Mouse (Mus musculus): ENCODE results near the gene Trip4. TPM values are rescaled to one million over a fixed set of nuclear protein-coding genes. Genes with fewer than 3 reads are reported as not detected.

Trip4 gene
- total RNA-seq (2021): 10 to 100 TPM; 28.3 to 34.7 TPM
- long read RNA-seq, experiment 1, transcript Trip4-201 (13 exons, 1,999 nt): major isoform, 20 of 30 reads
- long read RNA-seq, experiment 1, partial matches to known transcripts: 2 of 30 reads
- long read RNA-seq, experiment 1, other reads (novel, unspliced or antisense): 4 of 30 reads
- long read RNA-seq, experiment 2, transcript Trip4-201 (13 exons, 1,999 nt): major isoform, 42 of 64 reads
- long read RNA-seq, experiment 2, transcript Trip4-203 (12 exons, 3,915 nt): minor isoform, 9 of 64 reads
- long read RNA-seq, experiment 2, partial matches to known transcripts: 5 of 64 reads
- long read RNA-seq, experiment 2, other reads (novel, unspliced or antisense): 8 of 64 reads

GRCm38 (mm10) chr9:65908394-65909300 is at the start of gene Trip4, which contains the start of gene Csnk1g1:
Gene Trip4 (minus strand): TSS chr9:65908794.
Gene Csnk1g1 (plus strand): TSS chr9:65908924.
- peak; percentile 78 to 84 for DNase-seq (ENCODE audit: low spot score in 2 of 2)

- no peak for DNase-seq (ENCODE audit: low spot score in 2 of 2)
Observed at GRCm38 (mm10) chr9:65951082-65951587, 42.5 kb upstream of the Trip4 start.

GRCm38 (mm10) chr9:65937566-65937965 is 29.0 kb upstream of the Trip4 start:
- no peak for DNase-seq (ENCODE audit: low spot score in 2 of 2)

DNA sequence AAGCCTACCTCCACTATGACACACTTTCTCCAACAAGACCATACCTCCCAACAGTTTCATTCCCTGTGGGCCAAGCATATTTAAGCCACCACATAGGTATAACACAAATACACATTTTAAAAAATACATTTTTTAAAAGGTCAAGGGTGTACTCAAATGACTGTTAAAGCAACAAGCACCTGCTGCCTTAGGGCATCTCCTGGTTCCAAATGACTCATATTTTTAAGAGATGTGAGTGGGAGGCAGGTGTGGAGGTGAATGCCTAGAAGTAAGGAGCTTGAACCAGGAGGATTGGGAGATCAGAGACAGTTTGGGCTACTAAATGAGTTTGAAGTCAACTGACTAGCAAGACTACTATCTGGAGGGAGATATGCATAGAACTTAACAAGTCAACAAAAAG is 21.2 kb upstream of the Trip4 start:
- no peak for DNase-seq (ENCODE audit: low spot score in 2 of 2)

- DNase-seq (ENCODE audit: low spot score in 2 of 2): no peak
Observed at GRCm38 (mm10) chr9:65928456-65928855, 19.9 kb upstream of the Trip4 start.

DNA sequence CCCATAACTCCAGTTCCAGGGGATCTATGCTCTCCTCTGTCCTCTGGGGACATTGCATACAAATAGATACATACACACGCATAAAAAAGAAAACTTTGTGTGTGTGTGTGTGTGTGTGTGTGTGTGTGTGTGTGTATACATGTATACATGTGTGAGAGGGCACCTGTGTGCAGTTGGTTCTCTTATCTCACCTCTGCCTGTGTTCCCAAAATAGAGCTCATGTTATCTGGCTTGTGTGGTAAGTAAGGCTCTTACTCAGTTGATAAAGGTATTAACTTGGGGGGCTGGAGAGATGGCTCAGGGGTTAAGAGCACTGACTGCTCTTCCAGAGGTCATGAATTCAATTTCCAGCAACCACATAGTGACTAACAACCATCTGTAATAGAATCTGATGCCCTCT is 8.4 kb upstream of the Trip4 start:
- no peak for DNase-seq (ENCODE audit: low spot score in 2 of 2)

GRCm38 (mm10) chr9:65913976-65914375 is 5.4 kb upstream of the Trip4 start:
- no peak for DNase-seq (ENCODE audit: low spot score in 2 of 2)

- no peak for DNase-seq (ENCODE audit: low spot score in 2 of 2)
Observed at GRCm38 (mm10) chr9:65909837-65910236, 1.2 kb upstream of the Trip4 start.

- peak; percentile 61 to 68 for DNase-seq (ENCODE audit: low spot score in 2 of 2)
Observed at GRCm38 (mm10) chr9:65909301-65909801, 757 bp upstream of the Trip4 start.

DNA sequence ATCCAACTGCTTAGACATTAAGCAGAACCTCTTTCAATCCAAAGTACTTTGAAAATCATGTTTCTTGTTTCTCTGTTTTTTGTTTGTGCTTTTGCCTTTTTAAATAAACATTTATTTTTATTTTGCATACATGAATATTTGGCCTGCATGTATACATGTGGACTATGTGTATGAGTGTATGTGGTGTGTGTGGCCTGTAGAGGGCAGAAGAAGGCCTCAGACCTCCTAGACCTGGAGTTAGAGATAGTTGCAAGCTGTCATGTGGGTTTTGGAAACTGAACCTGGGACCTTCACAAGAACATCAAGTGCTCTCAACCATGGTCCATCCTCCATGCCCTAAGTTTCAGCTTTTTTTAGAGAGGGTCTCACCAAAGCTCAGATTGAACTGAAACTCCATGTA is 5.2 kb downstream of the Trip4 start:
- no peak for DNase-seq (ENCODE audit: low spot score in 2 of 2)

DNA sequence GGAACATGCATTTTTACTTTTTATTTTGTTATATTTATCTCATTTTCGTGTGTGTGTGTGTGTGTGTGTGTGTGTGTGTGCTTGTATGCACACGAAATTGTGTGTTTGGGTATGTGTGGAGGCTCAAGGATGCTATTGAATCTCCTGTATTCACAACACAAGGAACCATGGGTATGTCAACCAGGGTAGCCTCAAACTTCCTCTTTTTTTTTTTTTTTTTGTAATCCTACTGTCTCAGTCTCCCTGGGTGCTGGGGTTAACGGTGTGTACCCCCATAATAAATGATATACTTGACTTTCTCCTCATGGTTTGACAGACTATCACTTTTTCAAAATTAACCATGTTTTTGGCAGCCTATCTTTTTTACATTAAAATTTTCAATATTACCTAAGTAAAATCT is 5.7 kb downstream of the Trip4 start:
- no peak for DNase-seq (ENCODE audit: low spot score in 2 of 2)

GRCm38 (mm10) chr9:65896977-65897376 is 11.6 kb downstream of the Trip4 start:
- DNase-seq (ENCODE audit: low spot score in 2 of 2): no peak

- no peak for DNase-seq (ENCODE audit: low spot score in 2 of 2)
Observed at GRCm38 (mm10) chr9:65891126-65891525, 17.5 kb downstream of the Trip4 start.

DNA sequence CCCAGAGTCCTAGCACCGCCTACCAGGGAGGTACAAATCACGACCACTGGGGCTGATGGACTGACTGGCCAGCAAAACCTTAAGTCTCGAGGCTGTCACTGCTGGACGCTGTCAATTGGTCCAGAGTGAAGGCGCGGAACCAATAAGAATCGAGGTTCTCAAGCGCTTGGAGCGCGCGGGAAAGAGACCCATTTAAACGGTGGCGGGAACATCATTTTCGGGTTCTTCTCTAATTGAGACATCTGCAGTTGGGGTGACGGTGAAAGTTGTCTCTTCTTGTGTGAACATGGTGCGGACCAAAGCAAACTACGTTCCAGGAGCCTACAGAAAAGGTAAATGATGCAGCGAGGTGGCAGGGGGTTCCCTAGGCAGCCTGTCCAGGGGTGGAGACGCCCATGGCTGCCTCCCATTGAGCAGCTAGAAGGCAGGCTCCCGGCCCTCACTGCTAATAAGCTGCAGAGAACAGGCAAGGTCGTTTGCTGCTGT is 18.4 kb downstream of the Trip4 start, which contains the start of gene Pclaf:
Pclaf (plus strand) TSS at position 95 of the 486 bp plus-strand sequence.
- DNase-seq (ENCODE audit: low spot score in 2 of 2): peak; percentile 43 to 44

GRCm38 (mm10) chr9:65884564-65885315 is 23.9 kb downstream of the Trip4 start:
- DNase-seq (ENCODE audit: low spot score in 2 of 2): peak; percentile 86 to 88

- no peak for DNase-seq (ENCODE audit: low spot score in 2 of 2)
Observed at GRCm38 (mm10) chr9:65859656-65860055, 48.9 kb downstream of the Trip4 start.

DNA sequence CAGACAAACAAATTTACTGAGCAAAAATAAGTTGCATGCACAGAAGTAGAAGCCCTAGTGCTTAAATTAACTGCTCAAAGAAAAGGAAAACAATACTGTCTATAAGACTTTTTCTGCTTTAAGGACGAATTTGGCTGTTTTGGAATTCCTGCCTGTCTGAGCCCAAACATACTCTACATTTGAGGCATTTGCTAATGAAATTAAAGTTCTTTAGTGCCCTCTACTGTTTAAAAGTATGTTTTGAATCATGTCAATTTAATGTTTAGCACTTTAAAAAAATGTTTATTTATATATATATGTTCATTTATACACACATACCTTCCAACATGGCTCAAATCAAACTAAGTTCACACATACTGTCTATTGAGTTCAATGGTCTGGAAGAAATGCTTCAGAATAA is 58.4 kb downstream of the Trip4 start:
- no peak for DNase-seq (ENCODE audit: low spot score in 2 of 2)

GRCm38 (mm10) chr9:65848154-65848553 is 60.4 kb downstream of the Trip4 start:
- no peak for DNase-seq (ENCODE audit: low spot score in 2 of 2)

- peak in 1 of 2 experiments; percentile 33 for DNase-seq (ENCODE audit: low spot score in 2 of 2)
Observed at GRCm38 (mm10) chr9:65844421-65845165, 64.0 kb downstream of the Trip4 start.

DNA sequence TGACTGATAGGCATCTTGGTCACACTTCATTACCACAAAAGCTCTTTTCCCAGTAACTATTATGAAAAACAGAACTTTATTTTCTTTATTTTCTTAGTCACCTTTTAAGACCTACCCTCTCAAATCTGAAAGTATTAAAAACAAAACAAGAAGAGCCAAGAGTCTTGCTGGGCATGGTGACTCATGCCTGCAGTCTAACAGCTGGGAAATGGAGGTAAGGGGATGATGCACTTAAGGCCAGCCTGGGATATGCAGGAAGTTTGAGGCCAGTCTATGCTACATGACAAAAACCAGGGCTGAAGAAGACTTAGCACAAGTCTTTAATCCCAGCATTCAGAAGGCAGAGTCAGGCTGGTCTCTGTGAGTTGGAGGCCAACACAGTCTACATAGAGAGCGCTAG is 68.8 kb downstream of the Trip4 start:
- no peak for DNase-seq (ENCODE audit: low spot score in 2 of 2)

All from adrenal gland, adult 18-20 months (tissue).